Mouse (Mus musculus) heart, embryonic 14.5 days (tissue): ENCODE measurements around the gene Ppp1r3f. TPM values are rescaled to one million over a fixed set of nuclear protein-coding genes. Genes with fewer than 3 reads are reported as not detected.

ENCODE experiments used
- ATAC-seq: fragments of 200-750 bp; cut with Nextera tagmentation; 2 replicates; pipeline ENCODE4 v1.8.0; 2017; ENCODE audit warnings: low read depth, moderate TSS enrichment; ENCODE audit not compliant: insufficient number of reproducible peaks, insufficient read depth, low FRiP score
- H3K27ac ChIP-seq, 2 experiments: fragments of 200-500 bp in 1 of 2; fragments of 300-500 bp in 1 of 2; sonication (generic) in 1 of 2; replicated peaks in 1 of 2; 2 replicates each; pipeline ENCODE4 v1.5.1; 2012 to 2014; ENCODE audit warnings: low read depth in 2 of 2, low read length in 2 of 2, control low read depth in 1 of 2, mild to moderate bottlenecking in 1 of 2, mixed read lengths in 1 of 2; ENCODE audit not compliant: control insufficient read depth in 1 of 2, insufficient read depth in 1 of 2
- H3K27me3 ChIP-seq: fragments of 300-500 bp; sonication (generic); 2 replicates; pipeline ENCODE4 v1.6.1; 2014; ENCODE audit warnings: mild to moderate bottlenecking, low read length, control low read depth; ENCODE audit not compliant: control insufficient read depth, insufficient read depth
- H3K36me3 ChIP-seq: fragments of 300-500 bp; sonication (generic); 2 replicates; pipeline ENCODE4 v1.6.1; 2014; ENCODE audit warnings: mild to moderate bottlenecking, control low read depth, low read length, mixed read lengths; ENCODE audit not compliant: control insufficient read depth, insufficient read depth
- H3K4me1 ChIP-seq, 2 experiments: fragments of 200-500 bp in 1 of 2; fragments of 300-500 bp in 1 of 2; sonication (generic) in 1 of 2; 2 replicates each; pipeline ENCODE4 v1.6.1; 2012 to 2014; ENCODE audit warnings: low read length in 2 of 2, control low read depth in 1 of 2, mixed read lengths in 1 of 2; ENCODE audit not compliant: control insufficient read depth in 2 of 2, insufficient read depth in 2 of 2
- H3K4me2 ChIP-seq: fragments of 300-500 bp; sonication (generic); 2 replicates; pipeline ENCODE4 v1.6.1; 2014; ENCODE audit warnings: mild to moderate bottlenecking, low read length
- H3K4me3 ChIP-seq, 2 experiments: fragments of 200-500 bp in 1 of 2; fragments of 300-500 bp in 1 of 2; sonication (generic) in 1 of 2; 2 replicates each; pipeline ENCODE4 v1.5.1; 2012 to 2014; ENCODE audit warnings: low read length in 2 of 2, mild to moderate bottlenecking in 2 of 2, control low read depth in 1 of 2, low read depth in 1 of 2, moderate library complexity in 1 of 2; ENCODE audit not compliant: control insufficient read depth in 1 of 2, insufficient read depth in 1 of 2
- H3K9ac ChIP-seq: fragments of 300-500 bp; sonication (generic); 2 replicates; pipeline ENCODE4 v1.6.1; 2014; ENCODE audit warnings: mild to moderate bottlenecking, low read length
- H3K9me3 ChIP-seq: fragments of 300-500 bp; sonication (generic); 2 replicates; pipeline ENCODE4 v1.6.1; 2016; ENCODE audit warnings: low read length, control low read depth; ENCODE audit not compliant: control insufficient read depth
- WGBS: fragments of 180-500 bp; shearing (Covaris S2); extraction: QIAGEN DNeasy Blood & Tissue Kit; methylation state at CpG from one replicate; pipeline ENCODE4 v1.1.7; 2014; 5-methylcytosine and 5-hydroxymethylcytosine counted together
- polyA plus RNA-seq: library from polyadenylated mRNA; unstranded; fragments of >200 nt; fragmentation: Nextera tagmentation; extraction: Ambion mirVana; gene quantifications from 2 replicates; pipeline ENCODE4 v1.2.1, GENCODE M21; 2014

Ppp1r3f gene
- polyA plus RNA-seq, 1 experiment from 2014 or later: 1.2 TPM

DNA sequence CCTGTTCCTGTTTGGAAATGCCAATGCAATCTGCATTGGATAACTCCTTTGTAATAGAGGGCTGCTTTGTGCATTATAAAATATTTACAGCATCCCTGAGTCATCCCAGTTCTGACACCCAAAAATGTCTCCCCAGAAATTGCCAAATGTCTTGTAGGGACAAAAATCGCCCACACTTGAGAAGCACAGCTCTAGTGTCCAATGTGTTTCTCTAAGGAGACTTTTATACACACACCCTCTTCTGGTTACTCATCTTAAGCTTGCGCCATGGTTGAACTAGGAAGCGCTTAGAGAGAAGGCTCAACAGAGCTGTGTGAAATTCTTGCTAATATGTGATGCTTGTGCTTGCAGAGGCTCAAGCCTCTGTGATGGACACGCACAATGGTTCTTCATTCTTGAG lies 20.6 kb downstream of the Ppp1r3f start:
- ATAC-seq: no peak
- no peaks in the 10 kb centered on the region for H3K36me3 ChIP-seq
- no peak overlapping the region for H3K4me2 ChIP-seq
- H3K9me3 ChIP-seq: no peaks in the 10 kb centered on the region
- WGBS: 83% methylated on average over 4 of the region's 4 CpGs
- H3K4me1 ChIP-seq: no peaks in the 10 kb centered on the region
- H3K4me3 ChIP-seq: no peak overlapping the region
- H3K9ac ChIP-seq: no peak overlapping the region
- H3K27me3 ChIP-seq: no peaks in the 10 kb centered on the region
- no peak overlapping the region for H3K27ac ChIP-seq

DNA sequence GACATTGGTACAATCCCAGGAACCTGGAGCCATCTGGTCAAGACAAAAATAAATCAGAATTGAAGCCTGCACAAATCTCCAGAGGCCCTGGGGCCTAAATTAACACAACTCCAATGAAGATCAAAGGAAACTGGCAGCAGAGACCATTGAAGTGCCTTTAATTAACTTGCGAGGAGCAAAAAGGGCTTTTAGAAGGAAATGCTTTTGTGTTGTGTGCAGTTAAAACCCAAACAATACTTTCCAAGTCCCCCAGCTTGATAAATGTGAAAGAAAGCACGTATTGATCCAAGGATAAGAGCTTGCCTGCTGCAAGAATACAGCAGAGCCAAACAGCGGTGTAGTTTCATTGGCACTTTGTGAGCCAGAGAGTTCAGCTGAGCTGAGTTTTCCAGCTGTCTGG lies 49.1 kb downstream of the Ppp1r3f start:
- no peaks in the 10 kb centered on the region for H3K4me1 ChIP-seq
- WGBS: 59% methylated on average over 3 of the region's 3 CpGs

More for the DNA sequence above, 49.1 kb downstream of the Ppp1r3f start:
- Histone ChIP-seq H3K4me2 (no peak overlapping the region), H3K36me3 (no peaks in the 10 kb centered on the region), H3K27me3 (no peaks in the 10 kb centered on the region), H3K9ac (no peak overlapping the region), H3K4me3 (no peak overlapping the region), H3K9me3 (no peaks in the 10 kb centered on the region), H3K27ac (no peak overlapping the region)
- ATAC-seq: no peak

Other genes starting within 250 kb of the Ppp1r3f start
- gene Usp27x, start 198.5 kb downstream of the Ppp1r3f start, polyA plus RNA-seq: 0.35 and 0.47 TPM in 2 replicates
- not detected in 2 replicates for gene Foxp3, start 639 bp downstream of the Ppp1r3f start, polyA plus RNA-seq
- 16.1 and 17.4 TPM in 2 replicates for gene Ccdc22, start 31.2 kb upstream of the Ppp1r3f start, polyA plus RNA-seq
- gene Cacna1f, start 32.8 kb upstream of the Ppp1r3f start, polyA plus RNA-seq: not detected in 2 replicates
- gene Syp, start 64.2 kb upstream of the Ppp1r3f start, polyA plus RNA-seq: 0.24 and 2.0 TPM in 2 replicates
- gene Prickle3, start 83.0 kb upstream of the Ppp1r3f start, polyA plus RNA-seq: 6.2 and 7.8 TPM in 2 replicates
- 194 and 196 TPM in 2 replicates for gene Plp2, start 97.1 kb upstream of the Ppp1r3f start, polyA plus RNA-seq
- 0.54 and 0.74 TPM in 2 replicates for gene Magix, start 107.0 kb upstream of the Ppp1r3f start, polyA plus RNA-seq
- gene Gpkow, start 122.8 kb upstream of the Ppp1r3f start, polyA plus RNA-seq: 33.5 TPM in 2 replicates
- gene Wdr45, start 140.1 kb upstream of the Ppp1r3f start, polyA plus RNA-seq: 18.5 and 24.0 TPM in 2 replicates
- gene Gm45208, start 148.0 kb upstream of the Ppp1r3f start, polyA plus RNA-seq: not detected in 2 replicates
- gene Praf2, start 154.2 kb upstream of the Ppp1r3f start, polyA plus RNA-seq: 36.3 and 40.8 TPM in 2 replicates
- 4.7 and 5.9 TPM in 2 replicates for gene Ccdc120, start 176.6 kb upstream of the Ppp1r3f start, polyA plus RNA-seq
- gene Tfe3, start 188.3 kb upstream of the Ppp1r3f start, polyA plus RNA-seq: 13.1 and 14.5 TPM in 2 replicates
- 25.0 and 26.6 TPM in 2 replicates for gene Gripap1, start 215.5 kb upstream of the Ppp1r3f start, polyA plus RNA-seq
- gene Kcnd1, start 248.0 kb upstream of the Ppp1r3f start, polyA plus RNA-seq: 1.8 and 1.9 TPM in 2 replicates